Mouse (Mus musculus): ENCODE data around the gene Gigyf2. TPM values are rescaled to one million over a fixed set of nuclear protein-coding genes. Genes with fewer than 3 reads are reported as not detected.

Gene Gigyf2
- polyA plus RNA-seq, 1 experiment from 2014 or later, result 107 TPM

- TF ChIP-seq CTCF (IDR thresholded peaks at IDR 0.05), result no peak
- H3K27me3 ChIP-seq, result no peaks in the 10 kb centered on the region
- in situ Hi-C loops (cut with MboI; ENCODE audit: low pct_unique_long_range_greater_than_20kb), result no loop called here
- CTCF ChIA-PET, result no interaction called here
- ATAC-seq (no peak), DNase-seq (ENCODE audit: low read depth, low spot score) (no peak)
- POLR2A ChIA-PET, result no interaction called here
Measured at GRCm38 (mm10) chr1:87381152-87381551, 54.4 kb downstream of the Gigyf2 start.

- no peak for DNase-seq (ENCODE audit: low read depth, low spot score)
- POLR2A ChIA-PET, result interaction anchor here (1.0 kb wide), 1 partner anchor 8 kb away, joined by 3 read pairs; no protein-coding TSS in a partner anchor
- no peak for ATAC-seq
- TF ChIP-seq CTCF (IDR thresholded peaks at IDR 0.05), result no peak
- CTCF ChIA-PET, result no interaction called here
- no peaks in the 10 kb centered on the region for H3K27me3 ChIP-seq
- in situ Hi-C loops (cut with MboI; ENCODE audit: low pct_unique_long_range_greater_than_20kb), result no loop called here
Measured at GRCm38 (mm10) chr1:87386436-87387092, 59.8 kb downstream of the Gigyf2 start.

DNA sequence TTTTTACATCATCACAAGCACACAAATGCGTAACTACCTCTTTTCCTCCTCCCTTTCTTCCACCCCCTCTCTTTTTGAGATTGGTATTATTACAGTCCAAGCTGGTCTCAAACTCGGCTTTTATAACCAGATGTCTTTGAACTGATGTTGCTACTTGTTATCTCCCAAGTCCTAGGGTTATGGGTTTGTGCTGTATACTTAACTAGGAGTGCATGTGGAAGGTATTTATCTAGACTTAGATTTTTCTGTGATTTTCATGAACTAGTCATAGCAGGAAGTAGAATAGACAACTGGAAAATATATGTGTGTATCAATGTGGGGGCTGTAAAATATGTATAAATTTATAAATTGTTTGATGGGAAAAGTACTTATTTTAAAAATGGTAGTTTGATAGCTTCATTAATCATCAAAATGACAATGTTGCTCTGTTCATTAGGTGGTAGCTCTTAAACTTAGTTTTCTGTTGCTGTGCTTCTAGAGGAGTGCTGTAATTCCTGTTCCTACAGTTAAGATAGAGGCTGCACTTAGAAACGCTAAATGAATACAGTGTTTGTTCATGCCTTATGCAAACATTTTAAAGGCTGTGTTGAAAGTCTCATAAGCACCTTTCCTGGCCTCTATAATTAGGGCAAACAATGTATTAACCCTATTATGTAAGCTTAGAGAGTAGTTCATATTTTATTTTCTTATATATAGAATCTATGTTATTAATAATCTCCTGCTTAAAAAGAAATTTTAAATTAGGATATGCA lies 66.8 kb downstream of the Gigyf2 start:
- CTCF ChIA-PET, result no interaction called here
- no peak for ATAC-seq

DNA sequence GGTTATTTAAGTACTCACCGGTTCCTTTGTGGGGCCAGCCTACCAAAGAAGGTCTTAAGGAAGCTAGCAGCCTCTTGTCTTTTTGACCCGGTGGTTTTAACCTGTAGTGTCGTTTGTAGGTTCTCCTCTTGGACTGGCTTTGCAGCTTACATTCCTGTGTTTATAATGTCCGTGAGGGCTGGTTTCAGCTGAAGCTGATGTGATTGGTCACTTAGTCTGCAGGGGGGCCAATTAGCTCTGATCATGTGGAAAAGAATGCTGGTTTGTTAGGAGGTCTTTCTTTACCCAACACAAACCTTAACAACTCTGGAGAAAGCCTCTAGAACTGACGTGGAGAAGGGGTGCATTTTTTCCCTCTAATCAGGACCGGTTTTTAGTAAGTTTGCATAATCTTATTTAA lies 67.8 kb downstream of the Gigyf2 start, which contains the start of gene Kcnj13:
Gene Kcnj13, minus strand, starts transcription at position 136 of the 400 bp plus-strand sequence.
- POLR2A ChIA-PET, result interaction anchor here (1.1 kb wide), 1 partner anchor 32 kb away, joined by 3 read pairs; no protein-coding TSS in a partner anchor
- in situ Hi-C loops (cut with MboI; ENCODE audit: low pct_unique_long_range_greater_than_20kb), result no loop called here
- no peaks in the 10 kb centered on the region for H3K27me3 ChIP-seq
- TF ChIP-seq CTCF (IDR thresholded peaks at IDR 0.05), result no peak
- CTCF ChIA-PET, result no interaction called here
- ATAC-seq, result no peak
- DNase-seq (ENCODE audit: low read depth, low spot score), result no peak

More for the DNA sequence above, 66.8 kb downstream of the Gigyf2 start:
- TF ChIP-seq CTCF (IDR thresholded peaks at IDR 0.05), result no peak
- no peak for DNase-seq (ENCODE audit: low read depth, low spot score)
- POLR2A ChIA-PET, result interaction anchor here (1.1 kb wide), 1 partner anchor 31 kb away, joined by 3 read pairs; no protein-coding TSS in a partner anchor
- in situ Hi-C loops (cut with MboI; ENCODE audit: low pct_unique_long_range_greater_than_20kb), result no loop called here
- no peaks in the 10 kb centered on the region for H3K27me3 ChIP-seq

DNA sequence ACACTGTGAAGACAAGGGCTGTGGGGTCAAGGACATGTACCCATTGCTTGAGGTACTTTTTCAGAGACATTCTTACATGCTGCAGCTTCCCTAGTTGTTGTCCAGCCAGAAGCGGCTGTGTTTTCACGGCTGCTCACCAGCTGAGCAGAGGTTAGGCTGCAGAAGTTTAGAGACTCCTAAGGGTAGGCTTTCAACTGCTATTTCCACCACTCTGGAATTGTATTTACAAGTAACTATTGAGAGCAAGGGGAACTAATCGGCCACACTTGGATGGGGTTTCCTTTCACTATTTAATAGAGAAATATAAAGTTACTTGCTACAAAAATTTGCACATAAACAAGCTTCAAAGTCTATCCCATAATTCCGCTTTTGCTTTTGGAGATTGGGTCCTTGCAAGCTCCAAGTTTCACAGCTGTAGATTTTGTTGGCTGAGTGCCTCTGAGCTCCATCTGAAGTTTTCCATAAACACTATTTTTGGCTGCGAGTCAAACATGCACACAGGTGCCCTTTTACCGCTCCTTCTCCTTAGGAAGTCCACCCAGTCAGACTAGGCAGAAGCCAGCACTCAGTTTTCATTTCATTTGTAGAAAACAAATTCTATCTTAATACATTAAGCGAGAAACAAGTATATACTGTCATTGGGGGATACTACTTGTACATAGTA lies 70.3 kb downstream of the Gigyf2 start:
- H3K27me3 ChIP-seq, result no peaks in the 10 kb centered on the region
- DNase-seq (ENCODE audit: low read depth, low spot score) (no peak), ATAC-seq (no peak)
- CTCF ChIA-PET, result interaction anchor here (0.9 to 2.4 kb wide), 5 partner anchors 8 to 22 kb away, joined by 3 to 9 read pairs (median 3); no protein-coding TSS in a partner anchor
- TF ChIP-seq CTCF (IDR thresholded peaks at IDR 0.05), result no peak
- in situ Hi-C loops (cut with MboI; ENCODE audit: low pct_unique_long_range_greater_than_20kb), result no loop called here
- POLR2A ChIA-PET, result no interaction called here

GRCm38 (mm10) chr1:87404710-87405109 lies 77.9 kb downstream of the Gigyf2 start:
- no peak for DNase-seq (ENCODE audit: low read depth, low spot score)
- CTCF ChIA-PET, result interaction anchor here (1.0 to 1.2 kb wide), 2 partner anchors 8 to 12 kb away, joined by 3 read pairs; no protein-coding TSS in a partner anchor
- no peak for ATAC-seq
- in situ Hi-C loops (cut with MboI; ENCODE audit: low pct_unique_long_range_greater_than_20kb), result no loop called here
- no peak for TF ChIP-seq CTCF (IDR thresholded peaks at IDR 0.05)
- no peaks in the 10 kb centered on the region for H3K27me3 ChIP-seq
- POLR2A ChIA-PET, result no interaction called here

GRCm38 (mm10) chr1:87406012-87406411 lies 79.2 kb downstream of the Gigyf2 start:
- DNase-seq (ENCODE audit: low read depth, low spot score) (no peak), ATAC-seq (no peak)
- H3K27me3 ChIP-seq, result no peaks in the 10 kb centered on the region
- in situ Hi-C loops (cut with MboI; ENCODE audit: low pct_unique_long_range_greater_than_20kb), result no loop called here
- ChIA-PET CTCF (interaction anchor here (1.3 kb wide), 1 partner anchor 9 kb away, joined by 3 read pairs; no protein-coding TSS in a partner anchor), POLR2A (no interaction called here)
- TF ChIP-seq CTCF (IDR thresholded peaks at IDR 0.05), result no peak

DNA sequence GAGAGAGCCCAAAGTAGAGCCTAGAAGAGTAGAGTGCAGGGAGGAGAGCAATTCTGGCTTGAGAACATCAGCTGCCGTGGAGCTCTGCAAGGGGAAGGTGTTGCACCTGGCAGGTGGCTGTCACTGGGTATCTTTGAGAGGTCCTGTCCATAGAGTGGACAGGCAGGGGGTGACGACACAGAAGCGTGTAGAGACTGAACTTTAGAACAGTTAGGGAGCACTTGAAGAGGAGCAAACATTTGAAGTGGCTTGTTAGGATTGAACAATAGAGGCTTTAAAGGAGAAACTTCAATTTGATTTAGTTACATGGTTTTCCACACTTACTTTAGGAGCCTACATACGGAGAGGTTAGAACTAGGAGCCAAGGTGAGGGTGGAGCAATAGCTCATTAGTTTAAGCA lies 82.6 kb downstream of the Gigyf2 start:
- CTCF ChIA-PET, result no interaction called here
- no peak for TF ChIP-seq CTCF (IDR thresholded peaks at IDR 0.05)
- POLR2A ChIA-PET, result no interaction called here
- in situ Hi-C loops (cut with MboI; ENCODE audit: low pct_unique_long_range_greater_than_20kb), result no loop called here
- no peak for DNase-seq (ENCODE audit: low read depth, low spot score)
- no peak for ATAC-seq
- no peaks in the 10 kb centered on the region for H3K27me3 ChIP-seq

GRCm38 (mm10) chr1:87418733-87419132 lies 91.9 kb downstream of the Gigyf2 start:
- DNase-seq (ENCODE audit: low read depth, low spot score) (peak; percentile 27), ATAC-seq (no peak)
- in situ Hi-C loops (cut with MboI; ENCODE audit: low pct_unique_long_range_greater_than_20kb), result no loop called here
- POLR2A ChIA-PET, result interaction anchor here (0.5 to 0.7 kb wide), 2 partner anchors 86 to 176 kb away, joined by 3 to 4 read pairs; no protein-coding TSS in a partner anchor
- TF ChIP-seq CTCF (IDR thresholded peaks at IDR 0.05), result peak; percentile 72
- CTCF ChIA-PET, result interaction anchor here (0.8 to 2.9 kb wide), 6 partner anchors 10 to 27 kb away, joined by 3 to 9 read pairs (median 4); no protein-coding TSS in a partner anchor
- H3K27me3 ChIP-seq, result no peaks in the 10 kb centered on the region

DNA sequence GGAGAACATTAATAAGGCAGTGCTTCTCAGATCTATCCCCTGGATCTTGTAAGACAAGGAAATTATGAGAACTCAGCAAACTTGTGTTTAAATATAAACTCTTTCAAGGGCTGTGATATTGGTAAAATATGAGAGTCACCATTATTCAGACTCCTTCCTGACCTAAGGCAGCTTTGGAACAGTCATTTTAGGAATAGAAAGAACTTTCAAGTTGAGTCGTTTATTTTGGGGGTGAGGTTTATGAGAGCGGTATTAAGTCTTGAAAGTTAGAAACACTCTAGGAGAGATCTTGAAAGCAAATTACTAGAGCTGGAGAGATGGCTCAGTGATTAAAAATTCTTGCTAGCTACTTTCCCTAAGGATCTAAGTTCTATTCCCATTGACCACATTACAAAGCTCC lies 108.3 kb downstream of the Gigyf2 start:
- no peak for ATAC-seq
- ChIA-PET POLR2A (interaction anchor here (0.5 to 1.1 kb wide), 4 partner anchors 12 to 321 kb away, joined by 3 to 11 read pairs (median 4); partner anchors contain the start of gene Atg16l1), CTCF (interaction anchor here (0.7 to 1.2 kb wide), 3 partner anchors 12 to 22 kb away, joined by 3 to 4 read pairs (median 3); no protein-coding TSS in a partner anchor)
- H3K27me3 ChIP-seq, result no peaks in the 10 kb centered on the region
- no peak for TF ChIP-seq CTCF (IDR thresholded peaks at IDR 0.05)
- in situ Hi-C loops (cut with MboI; ENCODE audit: low pct_unique_long_range_greater_than_20kb), result no loop called here
- no peak for DNase-seq (ENCODE audit: low read depth, low spot score)
